Mouse (Mus musculus): ENCODE measurements around the gene Hmga1. TPM values are rescaled to one million over a fixed set of nuclear protein-coding genes. Genes with fewer than 3 reads are reported as not detected.

Gene Hmga1
- polyA plus RNA-seq, 1 experiment: 397 TPM

DNA sequence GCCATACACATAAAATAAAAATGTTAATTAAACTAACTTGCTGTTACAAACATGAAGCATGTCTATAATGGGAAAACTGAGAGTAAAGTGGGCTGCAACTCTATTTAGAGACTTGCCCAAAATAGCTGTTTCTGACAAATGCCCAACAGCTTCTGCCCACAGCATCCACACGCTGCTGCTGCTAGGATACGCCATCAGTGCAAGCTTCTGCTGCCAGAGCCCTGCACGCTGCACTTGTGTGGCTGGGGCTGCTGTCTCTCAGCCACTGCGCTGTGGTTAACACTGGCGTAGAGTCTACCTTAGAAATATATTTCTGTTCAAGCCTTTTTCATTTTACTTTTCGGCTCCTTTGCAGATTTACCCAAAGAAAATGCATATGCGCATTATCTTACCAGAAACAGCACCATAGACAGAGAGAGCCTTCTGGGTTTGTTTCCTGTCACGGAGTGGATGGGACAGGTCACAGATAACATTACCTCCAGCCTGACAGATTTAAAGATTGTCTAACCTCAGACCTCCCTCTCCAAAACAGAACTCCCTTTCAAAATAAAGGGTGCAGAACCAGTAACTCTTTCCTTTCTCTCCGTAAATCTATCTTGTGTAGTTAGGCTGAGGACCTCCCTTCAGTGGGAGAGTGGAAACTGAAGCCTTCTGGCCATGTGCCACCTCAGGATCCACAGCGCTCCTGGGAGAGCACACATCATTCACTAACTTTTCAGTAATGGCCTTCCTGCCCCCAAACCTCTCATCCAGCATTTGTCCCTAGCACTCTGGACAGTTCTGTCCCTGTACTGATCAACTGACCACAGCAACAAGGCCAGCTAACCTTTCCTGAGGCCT, 54.6 kb downstream of the Hmga1 start:
- Histone ChIP-seq H3K27me3 (ENCODE audit: control insufficient read depth, insufficient read depth, insufficient read length) (no peaks in the 10 kb centered on the region), H3ac (ENCODE audit: control insufficient read depth, insufficient read length, low read depth) (no peak overlapping the region)

DNA sequence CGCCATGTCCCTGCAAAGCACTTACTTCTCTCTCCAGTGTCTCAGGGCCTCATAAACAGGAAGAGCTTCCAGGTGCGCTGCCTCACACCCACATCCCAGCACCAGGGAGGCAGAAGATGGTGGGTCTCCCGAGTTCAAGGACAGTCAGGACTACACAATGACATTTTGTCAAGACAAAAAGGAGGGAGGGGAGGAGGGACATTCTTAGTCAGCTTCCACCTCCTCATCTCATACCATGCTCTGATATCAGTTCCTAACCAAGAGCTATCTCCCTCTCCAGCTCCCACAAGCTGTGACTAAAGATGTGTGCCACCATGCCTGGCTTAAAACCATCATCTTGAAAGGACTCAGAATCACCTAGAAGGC, 55.2 kb downstream of the Hmga1 start:
- Histone ChIP-seq H3K4me3 (ENCODE audit: insufficient read depth, poor library complexity, severe bottlenecking) (no peak overlapping the region), H3K27me3 (ENCODE audit: control insufficient read depth, insufficient read depth, insufficient read length) (no peaks in the 10 kb centered on the region), H3K79me3 (ENCODE audit: low read depth) (peaks cover 94% of the 10 kb centered on the region), H3K79me2 (ENCODE audit: control insufficient read depth, insufficient read depth) (peaks cover 100% of the 10 kb centered on the region), H3K36me3 (ENCODE audit: control insufficient read depth, insufficient read depth) (peaks cover 6% of the 10 kb centered on the region), H3ac (ENCODE audit: control insufficient read depth, insufficient read length, low read depth) (no peak overlapping the region)
- TF ChIP-seq MAX (IDR thresholded peaks at IDR 0.05): no peak
- TF ChIP-seq USF1 (IDR thresholded peaks at IDR 0.05; ENCODE audit: low read depth): no peak
- no peak for TF ChIP-seq CEBPB (IDR thresholded peaks at IDR 0.05; ENCODE audit: low read depth)
- no peak for TF ChIP-seq CTCF (IDR thresholded peaks at IDR 0.05; ENCODE audit: control insufficient read depth, insufficient read depth, insufficient read length)
- TF ChIP-seq MYOD1 (IDR thresholded peaks at IDR 0.05; ENCODE audit: control insufficient read depth, insufficient read length, low read depth): no peak
- no peak for TF ChIP-seq FOSL1 (IDR thresholded peaks at IDR 0.05; ENCODE audit: insufficient read depth, low read length, poor library complexity, severe bottlenecking)
- TF ChIP-seq MYOG (IDR thresholded peaks at IDR 0.05; ENCODE audit: control insufficient read depth, extremely low read depth, insufficient read length): no peak

More for the DNA sequence above, 54.6 kb downstream of the Hmga1 start:
- Histone ChIP-seq H3K36me3 (ENCODE audit: control insufficient read depth, insufficient read depth) (peaks cover 6% of the 10 kb centered on the region), H3K79me3 (ENCODE audit: low read depth) (peaks cover 96% of the 10 kb centered on the region), H3K4me3 (ENCODE audit: insufficient read depth, poor library complexity, severe bottlenecking) (no peak overlapping the region), H3K79me2 (ENCODE audit: control insufficient read depth, insufficient read depth) (peaks cover 100% of the 10 kb centered on the region)
- TF ChIP-seq MYOD1 (IDR thresholded peaks at IDR 0.05; ENCODE audit: control insufficient read depth, insufficient read length, low read depth): no peak
- TF ChIP-seq MYOG (IDR thresholded peaks at IDR 0.05; ENCODE audit: control insufficient read depth, extremely low read depth, insufficient read length): no peak
- TF ChIP-seq MAX (IDR thresholded peaks at IDR 0.05): no peak

DNA sequence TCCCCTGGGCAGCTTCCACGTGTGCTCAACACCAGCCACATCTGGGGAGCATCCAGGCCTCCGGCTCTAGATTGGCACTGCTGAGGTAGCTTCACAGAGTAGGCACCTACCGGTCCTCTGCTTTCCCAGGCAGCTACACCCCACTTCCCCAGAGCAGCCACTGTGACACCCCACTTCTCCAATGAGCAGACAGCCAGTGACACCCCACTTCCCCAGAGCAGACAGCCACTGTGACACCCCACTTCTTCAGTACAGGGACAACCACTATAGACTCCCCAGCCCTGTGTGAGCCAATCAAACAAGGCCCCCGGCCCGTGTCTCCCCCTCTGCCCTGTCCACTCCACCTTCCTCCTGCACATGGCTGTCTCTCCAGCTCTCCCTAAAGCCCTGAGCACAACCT, 55.7 kb downstream of the Hmga1 start:
- H3K27me3 ChIP-seq (ENCODE audit: control insufficient read depth, insufficient read depth, insufficient read length): no peaks in the 10 kb centered on the region
- peaks cover 6% of the 10 kb centered on the region for H3K36me3 ChIP-seq (ENCODE audit: control insufficient read depth, insufficient read depth)
- peaks cover 96% of the 10 kb centered on the region for H3K79me3 ChIP-seq (ENCODE audit: low read depth)
- TF ChIP-seq USF1 (IDR thresholded peaks at IDR 0.05; ENCODE audit: low read depth) (no peak), MAX (IDR thresholded peaks at IDR 0.05) (no peak), MYOD1 (IDR thresholded peaks at IDR 0.05; ENCODE audit: control insufficient read depth, insufficient read length, low read depth) (no peak), FOSL1 (IDR thresholded peaks at IDR 0.05; ENCODE audit: insufficient read depth, low read length, poor library complexity, severe bottlenecking) (no peak), CEBPB (IDR thresholded peaks at IDR 0.05; ENCODE audit: low read depth) (no peak), CTCF (IDR thresholded peaks at IDR 0.05; ENCODE audit: control insufficient read depth, insufficient read depth, insufficient read length) (no peak), MYOG (IDR thresholded peaks at IDR 0.05; ENCODE audit: control insufficient read depth, extremely low read depth, insufficient read length) (no peak)
- no peak overlapping the region for H3K4me3 ChIP-seq (ENCODE audit: insufficient read depth, poor library complexity, severe bottlenecking)
- peaks cover 100% of the 10 kb centered on the region for H3K79me2 ChIP-seq (ENCODE audit: control insufficient read depth, insufficient read depth)
- no peak overlapping the region for H3ac ChIP-seq (ENCODE audit: control insufficient read depth, insufficient read length, low read depth)

DNA sequence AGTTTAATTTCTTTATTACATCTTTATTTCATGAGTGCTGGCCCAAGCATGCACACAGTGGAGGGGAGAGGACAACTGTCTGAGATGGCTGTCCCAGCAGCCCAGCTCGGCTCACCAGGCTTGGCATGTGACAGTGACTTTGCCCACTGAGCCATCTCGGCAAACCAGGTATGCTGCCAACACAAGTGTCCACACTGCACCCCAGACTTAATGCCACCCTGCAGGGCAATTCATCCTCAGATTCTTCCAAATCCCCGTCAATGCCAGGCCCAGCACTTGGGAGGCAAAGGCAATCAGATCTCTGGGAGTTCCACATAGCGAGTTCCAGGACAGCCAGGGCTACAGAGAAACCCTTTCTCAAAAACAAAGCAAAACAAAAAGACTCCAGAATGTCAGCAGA, 56.7 kb downstream of the Hmga1 start:
- Histone ChIP-seq H3K79me2 (ENCODE audit: control insufficient read depth, insufficient read depth) (peaks cover 100% of the 10 kb centered on the region), H3K27me3 (ENCODE audit: control insufficient read depth, insufficient read depth, insufficient read length) (no peaks in the 10 kb centered on the region), H3K36me3 (ENCODE audit: control insufficient read depth, insufficient read depth) (peaks cover 9% of the 10 kb centered on the region), H3K79me3 (ENCODE audit: low read depth) (peaks cover 96% of the 10 kb centered on the region), H3K4me3 (ENCODE audit: insufficient read depth, poor library complexity, severe bottlenecking) (no peak overlapping the region), H3ac (ENCODE audit: control insufficient read depth, insufficient read length, low read depth) (no peak overlapping the region)
- no peak for TF ChIP-seq MYOD1 (IDR thresholded peaks at IDR 0.05; ENCODE audit: control insufficient read depth, insufficient read length, low read depth)
- TF ChIP-seq CEBPB (IDR thresholded peaks at IDR 0.05; ENCODE audit: low read depth): no peak
- TF ChIP-seq MYOG (IDR thresholded peaks at IDR 0.05; ENCODE audit: control insufficient read depth, extremely low read depth, insufficient read length): no peak
- TF ChIP-seq CTCF (IDR thresholded peaks at IDR 0.05; ENCODE audit: control insufficient read depth, insufficient read depth, insufficient read length): no peak
- TF ChIP-seq USF1 (IDR thresholded peaks at IDR 0.05; ENCODE audit: low read depth): no peak

Other genes starting within 250 kb of the Hmga1 start
- gene Grm4, start 35.1 kb upstream of the Hmga1 start, polyA plus RNA-seq (2012; fragmentation: generic; extraction: Trizol): not detected
- 37.9 TPM for gene AI413582, start 9.3 kb downstream of the Hmga1 start, polyA plus RNA-seq (2012; fragmentation: generic; extraction: Trizol)
- gene Nudt3, start 67.0 kb downstream of the Hmga1 start, polyA plus RNA-seq (2012; fragmentation: generic; extraction: Trizol): 123 TPM
- gene RPS10-NUDT3, start 78.7 kb downstream of the Hmga1 start, polyA plus RNA-seq (2012; fragmentation: generic; extraction: Trizol): not detected
- 4,498 TPM for gene Rps10, start 80.2 kb downstream of the Hmga1 start, polyA plus RNA-seq (2012; fragmentation: generic; extraction: Trizol)
- gene Pacsin1, start 99.0 kb downstream of the Hmga1 start, polyA plus RNA-seq (2012; fragmentation: generic; extraction: Trizol): not detected
- not detected for gene Spdef, start 172.5 kb downstream of the Hmga1 start, polyA plus RNA-seq (2012; fragmentation: generic; extraction: Trizol)

Measured in C2C12 (cell line).